Mouse (Mus musculus) ES-E14 (cell line): ENCODE results near the gene Zc3h15.

ENCODE experiments used
- CHD2 ChIP-seq: IDR thresholded peaks from 2 replicates; pipeline ENCODE4 v1.6.1; 2014; ENCODE audit warnings: mild to moderate bottlenecking, low read depth, low read length, inconsistent platforms
- HCFC1 ChIP-seq: IDR thresholded peaks from 2 replicates; pipeline ENCODE4 v1.6.1; 2012; ENCODE audit warnings: low read length, inconsistent platforms, borderline replicate concordance; ENCODE audit not compliant: insufficient read depth
- ZC3H11A ChIP-seq: IDR thresholded peaks from 2 replicates; pipeline ENCODE4 v1.6.1; 2012; ENCODE audit warnings: low read depth, mild to moderate bottlenecking, inconsistent platforms, low read length, borderline replicate concordance

GRCm38 (mm10) chr2:83695345-83696247 is 51.4 kb downstream of the Zc3h15 start:
- TF ChIP-seq ZC3H11A: no peak
- TF ChIP-seq CHD2: no peak
- TF ChIP-seq HCFC1: no peak
